Mouse (Mus musculus): ENCODE measurements around the gene Gpr156. TPM values are rescaled to one million over a fixed set of nuclear protein-coding genes. Genes with fewer than 3 reads are reported as not detected.

Gene Gpr156
- polyA plus RNA-seq, 1 experiment from 2014 or later: 1.2 TPM

GRCm38 (mm10) chr16:37920842-37921409, 4.6 kb downstream of the Gpr156 start:
- WGBS: 75% methylated on average over 8 of the region's 8 CpGs
- ATAC-seq (replicated peaks; ENCODE audit: low FRiP score): no peak

GRCm38 (mm10) chr16:37926087-37926486, 9.8 kb downstream of the Gpr156 start:
- H3K9me3 ChIP-seq (replicated peaks): no peaks in the 10 kb centered on the region
- no peak overlapping the region for H3K9ac ChIP-seq
- H3K4me3 ChIP-seq (replicated peaks): no peak overlapping the region
- H3K4me2 ChIP-seq: no peak overlapping the region
- no peaks in the 10 kb centered on the region for H3K36me3 ChIP-seq
- H3K27ac ChIP-seq: no peak overlapping the region
- no peaks in the 10 kb centered on the region for H3K4me1 ChIP-seq
- no peaks in the 10 kb centered on the region for H3K27me3 ChIP-seq
- WGBS: 60% methylated on average over 7 of the region's 7 CpGs
- no peak for ATAC-seq (replicated peaks; ENCODE audit: low FRiP score)

More at GRCm38 (mm10) chr16:37920842-37921409, 4.6 kb downstream of the Gpr156 start:
- Histone ChIP-seq H3K4me3 (replicated peaks) (no peak overlapping the region), H3K27ac (no peak overlapping the region), H3K27me3 (peaks cover 12% of the 10 kb centered on the region), H3K4me1 (peaks cover 10% of the 10 kb centered on the region), H3K4me2 (no peak overlapping the region), H3K9ac (no peak overlapping the region), H3K9me3 (replicated peaks) (no peaks in the 10 kb centered on the region), H3K36me3 (no peaks in the 10 kb centered on the region)

- no peak for ATAC-seq (replicated peaks; ENCODE audit: low FRiP score)
- H3K27ac ChIP-seq: no peak overlapping the region
- no peak overlapping the region for H3K4me3 ChIP-seq (replicated peaks)
- H3K9ac ChIP-seq: no peak overlapping the region
- WGBS: 49% methylated on average over 4 of the region's 4 CpGs
- no peak overlapping the region for H3K4me2 ChIP-seq
- H3K27me3 ChIP-seq: no peaks in the 10 kb centered on the region
- no peaks in the 10 kb centered on the region for H3K4me1 ChIP-seq
- no peaks in the 10 kb centered on the region for H3K36me3 ChIP-seq
- no peaks in the 10 kb centered on the region for H3K9me3 ChIP-seq (replicated peaks)
These were observed 10.8 kb downstream of the Gpr156 start for GRCm38 (mm10) chr16:37927117-37927516.

GRCm38 (mm10) chr16:37929006-37929405, 12.7 kb downstream of the Gpr156 start:
- 55% methylated on average over 2 of the region's 2 CpGs for WGBS
- H3K27me3 ChIP-seq: no peaks in the 10 kb centered on the region

GRCm38 (mm10) chr16:37929626-37930025, 13.3 kb downstream of the Gpr156 start:
- 87% methylated on average over 2 of the region's 2 CpGs for WGBS
- H3K4me3 ChIP-seq (replicated peaks): no peak overlapping the region
- H3K27me3 ChIP-seq: no peaks in the 10 kb centered on the region
- no peak for ATAC-seq (replicated peaks; ENCODE audit: low FRiP score)
- no peaks in the 10 kb centered on the region for H3K36me3 ChIP-seq
- no peak overlapping the region for H3K4me2 ChIP-seq
- H3K27ac ChIP-seq: no peak overlapping the region
- no peak overlapping the region for H3K9ac ChIP-seq
- H3K9me3 ChIP-seq (replicated peaks): no peaks in the 10 kb centered on the region
- no peaks in the 10 kb centered on the region for H3K4me1 ChIP-seq

More at GRCm38 (mm10) chr16:37929006-37929405, 12.7 kb downstream of the Gpr156 start:
- ATAC-seq (replicated peaks; ENCODE audit: low FRiP score): no peak
- H3K4me2 ChIP-seq: no peak overlapping the region
- H3K4me3 ChIP-seq (replicated peaks): no peak overlapping the region
- H3K9me3 ChIP-seq (replicated peaks): no peaks in the 10 kb centered on the region
- H3K9ac ChIP-seq: no peak overlapping the region
- no peak overlapping the region for H3K27ac ChIP-seq
- no peaks in the 10 kb centered on the region for H3K36me3 ChIP-seq
- no peaks in the 10 kb centered on the region for H3K4me1 ChIP-seq

- Histone ChIP-seq H3K9ac (no peak overlapping the region), H3K9me3 (replicated peaks) (no peaks in the 10 kb centered on the region), H3K4me1 (0 out of 2 replicates have a peak, but pooled peaks cover 3% of the 10 kb centered on the region), H3K36me3 (no peaks in the 10 kb centered on the region), H3K4me3 (replicated peaks) (no peak overlapping the region), H3K27me3 (no peaks in the 10 kb centered on the region), H3K4me2 (no peak overlapping the region), H3K27ac (no peak overlapping the region)
- no peak for ATAC-seq (replicated peaks; ENCODE audit: low FRiP score)
- 89% methylated on average over 2 of the region's 2 CpGs for WGBS
These were observed 18.6 kb downstream of the Gpr156 start for GRCm38 (mm10) chr16:37934932-37935331.

- Histone ChIP-seq H3K4me2 (no peak overlapping the region), H3K9ac (no peak overlapping the region), H3K27ac (no peak overlapping the region), H3K36me3 (no peaks in the 10 kb centered on the region), H3K4me1 (peaks cover 3% of the 10 kb centered on the region; the same call in 1 of the 2 replicates), H3K27me3 (no peaks in the 10 kb centered on the region), H3K9me3 (replicated peaks) (no peaks in the 10 kb centered on the region), H3K4me3 (replicated peaks) (no peak overlapping the region)
- 54% methylated on average over 8 of the region's 8 CpGs for WGBS
- no peak for ATAC-seq (replicated peaks; ENCODE audit: low FRiP score)
These were observed 21.0 kb downstream of the Gpr156 start for GRCm38 (mm10) chr16:37937276-37937675.

GRCm38 (mm10) chr16:37938125-37939081, 22.1 kb downstream of the Gpr156 start:
- H3K27ac ChIP-seq: no peak overlapping the region
- WGBS: 54% methylated on average over 16 of the region's 17 CpGs

GRCm38 (mm10) chr16:37939082-37939863, 23.0 kb downstream of the Gpr156 start:
- WGBS: 69% methylated on average over 11 of the region's 11 CpGs
- Histone ChIP-seq H3K4me2 (no peak overlapping the region), H3K36me3 (no peaks in the 10 kb centered on the region), H3K4me1 (peaks cover 5% of the 10 kb centered on the region; the same call in 1 of the 2 replicates), H3K27me3 (no peaks in the 10 kb centered on the region), H3K9ac (no peak overlapping the region), H3K4me3 (replicated peaks) (no peak overlapping the region), H3K27ac (no peak overlapping the region), H3K9me3 (replicated peaks) (no peaks in the 10 kb centered on the region)
- ATAC-seq (replicated peaks; ENCODE audit: low FRiP score): no peak

More at GRCm38 (mm10) chr16:37938125-37939081, 22.1 kb downstream of the Gpr156 start:
- Histone ChIP-seq H3K9me3 (replicated peaks) (no peaks in the 10 kb centered on the region), H3K4me1 (peaks cover 3% of the 10 kb centered on the region; the same call in 1 of the 2 replicates), H3K9ac (no peak overlapping the region), H3K36me3 (no peaks in the 10 kb centered on the region), H3K4me2 (no peak overlapping the region), H3K27me3 (no peaks in the 10 kb centered on the region), H3K4me3 (replicated peaks) (no peak overlapping the region)
- peak; percentile 87 for ATAC-seq (replicated peaks; ENCODE audit: low FRiP score)

- 59% methylated on average over 10 of the region's 10 CpGs for WGBS
- ATAC-seq (replicated peaks; ENCODE audit: low FRiP score): no peak
- Histone ChIP-seq H3K9ac (no peak overlapping the region), H3K4me3 (replicated peaks) (no peak overlapping the region), H3K9me3 (replicated peaks) (no peaks in the 10 kb centered on the region), H3K27ac (no peak overlapping the region), H3K4me2 (no peak overlapping the region), H3K4me1 (peaks cover 6% of the 10 kb centered on the region; the same call in 1 of the 2 replicates), H3K36me3 (no peaks in the 10 kb centered on the region), H3K27me3 (no peaks in the 10 kb centered on the region)
These were observed 24.0 kb downstream of the Gpr156 start for GRCm38 (mm10) chr16:37940291-37940690.

- no peaks in the 10 kb centered on the region for H3K27me3 ChIP-seq
- peaks cover 6% of the 10 kb centered on the region; the same call in 1 of the 2 replicates for H3K4me1 ChIP-seq
- 65% methylated on average over 2 of the region's 2 CpGs for WGBS
- no peaks in the 10 kb centered on the region for H3K9me3 ChIP-seq (replicated peaks)
- no peak overlapping the region for H3K4me2 ChIP-seq
- H3K36me3 ChIP-seq: no peaks in the 10 kb centered on the region
- H3K27ac ChIP-seq: no peak overlapping the region
- ATAC-seq (replicated peaks; ENCODE audit: low FRiP score): no peak
- no peak overlapping the region for H3K9ac ChIP-seq
- H3K4me3 ChIP-seq (replicated peaks): no peak overlapping the region
These were observed 27.4 kb downstream of the Gpr156 start for GRCm38 (mm10) chr16:37943701-37944100.

Data from kidney, embryonic 15.5 days (tissue).